Mouse (Mus musculus): ENCODE measurements around the gene Col4a4. TPM values are rescaled to one million over a fixed set of nuclear protein-coding genes. Genes with fewer than 3 reads are reported as not detected.

The Col4a4 gene
- polyA plus RNA-seq, 1 experiment from 2014 or later = 0.09 TPM

GRCm38 (mm10) chr1:82433649-82434005, 153.0 kb downstream of the Col4a4 start:
- peak; percentile 29; the same call in 1 of the 2 replicates for ATAC-seq (ENCODE audit: low FRiP score, low read depth)
- 67% methylated on average over 5 of the region's 5 CpGs for WGBS
- H3K36me3 ChIP-seq = no peaks in the 10 kb centered on the region
- H3K27ac ChIP-seq = no peak overlapping the region
- H3K4me2 ChIP-seq (replicated peaks) = no peak overlapping the region
- H3K9me3 ChIP-seq = no peaks in the 10 kb centered on the region
- H3K4me3 ChIP-seq = no peak overlapping the region
- peaks cover 20% of the 10 kb centered on the region for H3K4me1 ChIP-seq
- H3K27me3 ChIP-seq = no peaks in the 10 kb centered on the region
- no peak overlapping the region for H3K9ac ChIP-seq

DNA sequence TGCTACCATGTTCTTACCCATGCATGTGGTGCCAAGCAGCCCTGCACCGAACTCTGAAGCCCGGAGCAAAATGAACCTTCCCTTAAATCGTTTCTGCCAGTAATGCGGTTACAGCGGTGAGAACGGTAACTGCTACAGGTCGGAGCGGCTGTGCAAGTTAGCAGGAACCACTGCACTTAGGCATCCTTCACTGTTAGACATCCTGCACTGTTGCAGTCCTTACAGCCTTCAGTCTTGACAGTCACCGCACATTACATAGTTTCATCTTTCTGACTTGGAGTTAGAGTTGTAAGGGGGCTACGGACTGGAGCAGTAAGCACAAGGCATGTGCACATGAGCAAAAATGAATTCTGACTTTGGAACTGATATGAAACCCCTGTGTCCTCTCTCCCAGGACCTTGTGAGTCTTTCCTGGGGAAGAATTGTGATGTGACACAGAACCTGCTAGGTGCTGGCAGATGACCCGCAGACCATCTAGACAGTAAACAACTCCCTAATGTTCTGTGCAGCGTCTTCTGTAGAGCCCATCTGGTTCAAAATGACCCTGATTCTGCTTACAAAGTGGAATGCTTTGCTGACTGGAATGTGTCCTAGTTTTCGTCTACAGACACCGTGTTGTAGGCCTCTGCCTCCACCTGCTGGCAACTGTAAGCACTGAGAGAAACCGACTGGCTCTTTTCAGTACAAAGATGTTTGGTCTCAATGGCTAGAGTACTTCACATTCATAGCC, 153.6 kb downstream of the Col4a4 start:
- no peak overlapping the region; the same call in 1 of the 2 replicates for H3K4me2 ChIP-seq (replicated peaks)
- H3K4me3 ChIP-seq = no peak overlapping the region
- H3K36me3 ChIP-seq = no peaks in the 10 kb centered on the region
- H3K4me1 ChIP-seq = peaks cover 23% of the 10 kb centered on the region
- no peaks in the 10 kb centered on the region for H3K9me3 ChIP-seq
- ATAC-seq (ENCODE audit: low FRiP score, low read depth) = peak; percentile 71
- H3K27ac ChIP-seq = peak overlapping the region; percentile 22; the same call in 1 of the 2 replicates
- no peak overlapping the region for H3K9ac ChIP-seq
- no peaks in the 10 kb centered on the region for H3K27me3 ChIP-seq
- WGBS = 56% methylated on average over 15 of the region's 15 CpGs

GRCm38 (mm10) chr1:82429061-82429460, 157.6 kb downstream of the Col4a4 start:
- Histone ChIP-seq H3K27me3 (no peaks in the 10 kb centered on the region), H3K4me2 (replicated peaks) (no peak overlapping the region), H3K4me3 (no peak overlapping the region), H3K27ac (peak overlapping the region; percentile 48; the same call in 1 of the 2 replicates), H3K9ac (no peak overlapping the region), H3K36me3 (no peaks in the 10 kb centered on the region), H3K4me1 (peaks cover 23% of the 10 kb centered on the region), H3K9me3 (no peaks in the 10 kb centered on the region)
- 23% methylated on average over 1 of the region's 1 CpGs for WGBS
- ATAC-seq (ENCODE audit: low FRiP score, low read depth) = peak; percentile 57

DNA sequence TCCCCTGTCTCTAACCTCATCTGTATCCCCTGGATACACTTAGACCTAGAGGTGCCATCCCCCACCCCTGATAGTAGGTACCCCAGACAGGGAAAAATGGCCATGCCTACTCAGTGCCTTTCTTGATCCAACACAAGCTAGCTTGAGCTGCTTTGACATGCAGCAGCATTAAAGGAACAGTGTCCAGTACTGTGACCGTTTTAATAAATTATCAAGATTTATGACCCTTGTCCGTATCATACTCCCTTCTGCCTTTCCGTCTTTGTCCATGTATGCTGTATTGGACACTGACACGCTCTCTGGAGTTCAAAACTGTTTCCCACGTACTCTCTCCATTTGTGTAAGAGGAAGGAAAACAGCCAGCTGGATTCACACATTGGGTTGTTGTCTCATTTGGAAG, 158.9 kb downstream of the Col4a4 start:
- 86% methylated on average over 5 of the region's 5 CpGs for WGBS
- no peak overlapping the region for H3K4me2 ChIP-seq (replicated peaks)
- H3K9ac ChIP-seq = no peak overlapping the region
- H3K36me3 ChIP-seq = no peaks in the 10 kb centered on the region
- H3K27ac ChIP-seq = no peak overlapping the region
- H3K4me1 ChIP-seq = peaks cover 17% of the 10 kb centered on the region
- ATAC-seq (ENCODE audit: low FRiP score, low read depth) = no peak
- no peaks in the 10 kb centered on the region for H3K9me3 ChIP-seq
- no peaks in the 10 kb centered on the region for H3K27me3 ChIP-seq
- no peak overlapping the region for H3K4me3 ChIP-seq

GRCm38 (mm10) chr1:82415641-82416040, 171.0 kb downstream of the Col4a4 start:
- Histone ChIP-seq H3K4me3 (no peak overlapping the region), H3K4me1 (peaks cover 14% of the 10 kb centered on the region), H3K36me3 (no peaks in the 10 kb centered on the region), H3K4me2 (replicated peaks) (no peak overlapping the region), H3K9me3 (no peaks in the 10 kb centered on the region), H3K27me3 (no peaks in the 10 kb centered on the region), H3K27ac (no peak overlapping the region), H3K9ac (no peak overlapping the region)
- 84% methylated on average over 4 of the region's 4 CpGs for WGBS
- ATAC-seq (ENCODE audit: low FRiP score, low read depth) = no peak

GRCm38 (mm10) chr1:82414434-82415045, 172.1 kb downstream of the Col4a4 start:
- H3K4me2 ChIP-seq (replicated peaks) = no peak overlapping the region
- WGBS = 82% methylated on average over 3 of the region's 3 CpGs
- H3K4me1 ChIP-seq = peaks cover 16% of the 10 kb centered on the region
- H3K4me3 ChIP-seq = no peak overlapping the region
- H3K9ac ChIP-seq = no peak overlapping the region
- no peaks in the 10 kb centered on the region for H3K36me3 ChIP-seq
- H3K9me3 ChIP-seq = no peaks in the 10 kb centered on the region
- no peak for ATAC-seq (ENCODE audit: low FRiP score, low read depth)
- no peaks in the 10 kb centered on the region for H3K27me3 ChIP-seq
- H3K27ac ChIP-seq = no peak overlapping the region

DNA sequence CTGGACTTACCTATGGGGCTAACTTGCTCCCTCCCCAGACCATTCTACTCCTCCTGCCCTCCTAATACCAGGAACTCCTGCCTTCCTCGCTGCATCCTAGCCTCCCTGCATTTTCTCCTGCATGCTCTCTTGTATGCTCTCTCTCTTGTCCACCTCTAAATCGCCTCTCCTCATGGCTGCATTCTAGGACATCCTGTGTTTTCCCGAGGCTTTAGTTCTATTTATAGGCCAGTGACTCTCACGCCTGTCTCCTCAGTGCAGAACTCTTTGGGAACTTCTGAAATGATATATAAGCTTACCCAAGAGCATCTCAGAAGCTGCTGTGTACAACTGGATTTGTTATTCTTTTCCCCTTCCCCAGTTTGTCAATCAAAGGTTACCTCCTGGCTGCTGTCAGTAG, 174.6 kb downstream of the Col4a4 start:
- H3K36me3 ChIP-seq = no peaks in the 10 kb centered on the region
- H3K4me1 ChIP-seq = peaks cover 24% of the 10 kb centered on the region
- no peak for ATAC-seq (ENCODE audit: low FRiP score, low read depth)
- H3K4me3 ChIP-seq = no peak overlapping the region
- no peak overlapping the region for H3K9ac ChIP-seq
- WGBS = 62% methylated on average over 4 of the region's 4 CpGs
- H3K27ac ChIP-seq = no peak overlapping the region
- H3K9me3 ChIP-seq = no peaks in the 10 kb centered on the region
- H3K4me2 ChIP-seq (replicated peaks) = no peak overlapping the region
- no peaks in the 10 kb centered on the region for H3K27me3 ChIP-seq

DNA sequence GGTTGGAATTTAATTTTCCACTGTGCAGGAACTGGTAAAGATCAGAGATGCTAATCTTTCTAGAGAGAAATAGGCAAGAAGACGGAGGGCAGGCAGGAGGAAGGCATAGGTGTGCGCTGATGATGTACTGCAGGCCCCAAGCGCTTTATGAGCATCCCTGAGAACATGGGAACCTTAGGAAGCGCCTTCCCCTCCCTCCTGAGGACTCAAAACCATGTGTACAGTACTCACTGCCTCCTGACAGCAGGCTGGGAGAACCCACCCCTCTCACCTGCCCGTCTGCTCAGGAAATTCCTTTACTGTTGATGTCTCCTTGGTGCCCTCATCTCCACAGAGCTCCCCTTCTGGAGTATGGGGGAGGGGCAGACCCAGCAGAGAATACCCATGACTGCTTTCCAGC, 175.1 kb downstream of the Col4a4 start:
- Histone ChIP-seq H3K9ac (no peak overlapping the region), H3K9me3 (no peaks in the 10 kb centered on the region), H3K4me2 (replicated peaks) (no peak overlapping the region), H3K4me1 (peaks cover 29% of the 10 kb centered on the region), H3K27me3 (no peaks in the 10 kb centered on the region), H3K36me3 (no peaks in the 10 kb centered on the region), H3K27ac (no peak overlapping the region), H3K4me3 (no peak overlapping the region)
- ATAC-seq (ENCODE audit: low FRiP score, low read depth) = no peak
- 65% methylated on average over 5 of the region's 5 CpGs for WGBS

DNA sequence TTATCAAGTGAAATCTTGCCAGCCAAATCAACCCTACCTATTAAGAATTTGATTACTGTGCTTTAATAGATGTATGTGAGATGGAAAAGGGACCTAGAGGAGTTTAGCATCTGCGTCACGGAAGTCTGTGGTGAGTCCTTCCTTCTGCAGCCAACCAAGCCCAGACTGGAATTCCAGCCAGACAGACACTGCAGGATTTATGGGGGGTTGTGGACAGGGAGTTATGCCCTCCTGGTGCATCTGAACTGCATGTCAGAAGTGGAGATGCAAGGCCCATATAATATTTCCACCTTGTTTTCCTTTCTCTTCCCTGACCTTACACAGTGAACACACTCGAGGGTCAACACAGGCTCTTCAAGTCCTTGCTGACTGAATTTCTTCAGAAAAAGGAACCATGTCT, 176.1 kb downstream of the Col4a4 start:
- Histone ChIP-seq H3K4me1 (peaks cover 29% of the 10 kb centered on the region), H3K36me3 (no peaks in the 10 kb centered on the region), H3K9ac (no peak overlapping the region), H3K27ac (no peak overlapping the region), H3K9me3 (no peaks in the 10 kb centered on the region), H3K4me2 (replicated peaks) (no peak overlapping the region), H3K27me3 (no peaks in the 10 kb centered on the region), H3K4me3 (no peak overlapping the region)
- 60% methylated on average over 3 of the region's 3 CpGs for WGBS
- no peak for ATAC-seq (ENCODE audit: low FRiP score, low read depth)

DNA sequence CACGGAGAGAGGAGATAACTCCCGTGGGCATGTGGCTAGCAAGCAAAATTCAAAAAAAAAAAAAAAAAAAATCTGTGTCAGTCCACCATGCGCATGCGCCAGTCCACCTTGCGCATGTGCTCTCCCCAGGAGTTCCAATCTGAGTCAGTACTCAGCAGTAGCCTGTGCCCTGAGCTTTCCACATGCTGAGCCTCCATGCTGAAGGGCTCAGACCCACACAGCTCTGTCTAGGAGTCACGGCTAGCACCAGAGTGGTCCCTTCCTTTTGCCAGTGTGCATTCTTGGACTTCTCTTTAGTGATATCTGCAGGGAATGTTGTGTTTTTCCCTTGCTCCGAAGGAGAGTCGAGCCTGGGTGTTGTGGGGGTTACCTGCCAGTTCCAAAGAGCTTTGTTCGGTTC, 177.4 kb downstream of the Col4a4 start:
- H3K27me3 ChIP-seq = no peaks in the 10 kb centered on the region
- H3K4me2 ChIP-seq (replicated peaks) = no peak overlapping the region
- H3K36me3 ChIP-seq = no peaks in the 10 kb centered on the region
- no peaks in the 10 kb centered on the region for H3K9me3 ChIP-seq
- 92% methylated on average over 9 of the region's 9 CpGs for WGBS
- ATAC-seq (ENCODE audit: low FRiP score, low read depth) = no peak
- peaks cover 29% of the 10 kb centered on the region for H3K4me1 ChIP-seq
- no peak overlapping the region for H3K4me3 ChIP-seq
- no peak overlapping the region for H3K27ac ChIP-seq
- H3K9ac ChIP-seq = no peak overlapping the region

DNA sequence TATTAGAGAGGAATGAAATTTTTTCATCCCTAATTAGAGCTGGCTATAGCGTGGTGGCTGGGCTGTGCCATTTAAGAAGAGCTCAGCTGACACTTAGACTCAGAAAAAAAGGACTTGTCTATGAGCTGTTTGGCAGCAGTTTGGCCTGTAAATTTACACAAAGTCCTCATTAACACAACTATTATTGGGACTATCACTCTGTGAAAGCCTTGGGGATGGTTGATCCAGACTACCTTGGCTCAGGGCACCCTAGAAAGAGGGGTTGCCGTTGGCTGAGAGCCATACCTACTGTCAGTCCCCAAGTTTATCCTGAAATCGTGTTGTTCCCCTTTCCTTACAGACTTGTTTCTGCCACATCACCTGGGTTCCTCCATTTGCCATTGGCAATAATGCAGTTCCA, 178.9 kb downstream of the Col4a4 start:
- Histone ChIP-seq H3K4me3 (no peak overlapping the region), H3K4me1 (peaks cover 29% of the 10 kb centered on the region), H3K9ac (no peak overlapping the region), H3K27ac (no peak overlapping the region), H3K9me3 (no peaks in the 10 kb centered on the region), H3K36me3 (no peaks in the 10 kb centered on the region), H3K4me2 (replicated peaks) (no peak overlapping the region), H3K27me3 (no peaks in the 10 kb centered on the region)
- no peak for ATAC-seq (ENCODE audit: low FRiP score, low read depth)
- WGBS = 54% methylated on average over 3 of the region's 3 CpGs
